Mouse (Mus musculus) regulatory T cell (primary cell): ENCODE results near the gene S100a3.

Source experiments
- in situ Hi-C: fragments of 300-600 bp; cut with MboI, MseI; formaldehyde crosslinking; loops from one replicate; pipeline ENCODE4 v1.15.1; 2025; ENCODE audit warnings: high pct_unique_total_duplicates

Gene S100a3

DNA sequence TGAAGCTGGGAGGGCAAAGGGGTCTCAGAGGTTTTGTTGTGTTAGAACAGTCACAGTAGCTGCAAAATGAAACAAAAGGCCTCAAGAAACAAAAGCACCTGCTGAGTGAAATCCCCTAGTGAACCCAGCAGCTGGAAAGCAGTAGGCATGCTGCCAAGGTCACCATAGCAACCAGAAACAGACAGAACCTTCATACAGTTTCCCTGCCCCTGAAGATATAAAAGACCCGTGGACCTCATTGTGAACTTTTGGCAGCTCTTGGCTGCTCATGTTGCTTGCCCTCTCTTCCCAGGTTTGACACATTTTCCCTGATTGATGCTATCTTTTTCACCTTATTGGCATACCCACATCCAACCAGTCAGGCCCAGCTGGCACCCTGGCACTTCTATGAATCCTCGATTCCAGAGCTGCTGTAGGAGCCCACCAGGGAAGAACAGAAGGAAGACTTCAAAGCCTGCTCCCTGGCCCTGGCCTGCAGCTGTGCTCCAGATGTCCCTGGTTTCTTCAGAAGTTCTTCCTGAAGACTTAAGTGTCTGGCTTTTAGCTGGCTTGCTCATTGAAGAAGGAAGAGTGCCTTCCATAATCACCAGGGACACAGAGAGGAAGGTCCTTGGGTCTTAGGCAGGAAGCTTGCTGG, 63.2 kb downstream of the S100a3 start:
- in situ Hi-C loops = loop anchor here (10.0 kb wide), 1 partner anchor 219 kb away; no protein-coding TSS in a partner anchor

DNA sequence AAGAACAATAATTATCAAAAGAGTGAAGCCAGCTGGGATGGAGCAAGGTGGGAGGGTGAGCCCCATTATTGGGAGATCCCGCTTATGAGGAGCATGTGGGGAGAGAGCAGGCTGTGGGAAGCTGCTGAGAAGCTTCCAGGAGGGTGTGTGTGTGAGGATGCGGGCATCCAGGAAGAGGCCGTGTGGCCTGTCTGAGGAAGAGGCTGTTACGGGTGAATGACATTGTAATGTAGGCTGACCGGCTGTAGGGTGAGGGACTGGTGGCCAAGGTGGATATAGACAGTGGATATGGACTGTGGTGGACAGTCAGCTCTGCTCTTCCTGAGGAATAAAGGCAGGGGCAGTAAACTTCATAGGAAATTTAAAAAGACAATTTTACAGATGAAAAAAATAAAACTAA, 65.1 kb downstream of the S100a3 start:
- in situ Hi-C loops = loop anchor here (10.0 kb wide), 1 partner anchor 221 kb away; no protein-coding TSS in a partner anchor

DNA sequence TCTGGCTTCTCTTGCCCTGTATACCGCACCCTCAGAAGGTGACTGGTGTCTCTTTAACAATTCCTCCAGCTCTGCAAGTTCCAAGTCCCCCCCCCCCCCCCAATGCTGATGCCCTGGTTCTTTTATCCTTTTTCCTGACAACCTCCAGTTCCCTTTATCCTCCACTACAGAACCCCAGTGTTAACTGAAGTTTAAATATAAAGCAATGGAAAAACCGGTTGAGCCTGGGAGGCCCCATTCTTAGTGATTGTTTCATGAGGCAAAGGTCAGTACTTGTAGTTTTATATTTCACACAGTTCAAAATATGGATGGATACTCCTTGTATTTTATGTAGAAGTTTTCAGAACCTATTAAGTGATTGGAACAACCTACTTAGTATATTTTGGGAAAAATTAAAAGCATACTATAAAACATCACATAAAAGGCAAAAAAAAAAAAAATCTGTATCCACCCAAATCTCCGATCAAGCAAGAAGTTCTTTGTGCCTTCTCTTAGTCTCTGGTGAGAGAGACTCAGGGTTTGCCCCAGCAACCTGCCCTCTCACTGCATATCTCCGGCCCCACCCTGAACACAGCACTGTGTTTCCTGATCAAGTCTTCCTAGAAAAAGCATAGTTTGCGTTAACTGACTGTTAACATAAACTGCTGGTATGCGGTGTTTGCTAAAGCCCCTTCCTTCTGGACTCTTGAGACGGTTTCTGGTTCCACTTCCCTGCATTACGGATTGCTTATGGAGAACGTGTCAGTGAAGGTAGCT, 66.1 kb downstream of the S100a3 start:
- in situ Hi-C loops = loop anchor here (10.0 kb wide), 1 partner anchor 222 kb away; no protein-coding TSS in a partner anchor

DNA sequence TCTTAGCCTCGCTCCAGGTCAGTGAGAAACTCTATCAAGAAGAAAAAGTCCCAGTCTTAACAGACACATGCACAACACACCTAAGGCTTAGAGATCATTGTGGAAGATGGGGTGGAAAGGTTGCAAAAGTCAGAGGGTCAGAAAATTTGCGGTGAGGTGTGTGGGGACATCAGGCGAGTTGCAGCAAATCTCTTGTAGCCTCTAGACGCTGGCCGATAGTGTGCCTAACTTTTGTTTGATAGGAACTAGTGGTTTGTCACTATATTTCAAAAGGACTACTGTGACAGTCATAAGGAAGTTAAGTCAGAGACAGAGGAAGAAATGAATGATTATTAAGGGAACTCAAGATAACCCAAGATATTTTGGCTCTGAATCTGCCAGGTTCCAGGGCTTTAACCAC, 67.0 kb downstream of the S100a3 start:
- in situ Hi-C loops = loop anchor here (10.0 kb wide), 1 partner anchor 223 kb away; no protein-coding TSS in a partner anchor

DNA sequence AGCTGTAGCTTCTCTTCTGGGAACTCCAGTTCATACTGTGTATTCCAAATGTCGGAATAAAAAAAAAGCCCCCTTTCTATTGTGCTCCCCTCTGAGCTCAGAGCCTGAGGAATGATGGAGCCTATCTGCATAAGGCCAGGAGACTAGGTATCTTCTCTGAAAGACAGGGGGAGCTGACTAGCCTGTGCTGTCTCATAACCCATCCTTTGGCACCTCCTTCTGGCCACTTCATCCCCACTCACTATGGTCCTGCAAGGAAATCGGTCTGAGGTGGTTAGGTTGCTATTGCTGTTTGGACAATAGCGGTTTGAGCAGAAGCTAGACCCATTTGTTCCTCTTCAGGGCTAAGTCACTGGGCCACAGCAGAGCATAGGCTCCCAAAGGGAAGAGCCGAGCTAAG, 67.4 kb downstream of the S100a3 start:
- in situ Hi-C loops = loop anchor here (10.0 kb wide), 1 partner anchor 223 kb away; no protein-coding TSS in a partner anchor

DNA sequence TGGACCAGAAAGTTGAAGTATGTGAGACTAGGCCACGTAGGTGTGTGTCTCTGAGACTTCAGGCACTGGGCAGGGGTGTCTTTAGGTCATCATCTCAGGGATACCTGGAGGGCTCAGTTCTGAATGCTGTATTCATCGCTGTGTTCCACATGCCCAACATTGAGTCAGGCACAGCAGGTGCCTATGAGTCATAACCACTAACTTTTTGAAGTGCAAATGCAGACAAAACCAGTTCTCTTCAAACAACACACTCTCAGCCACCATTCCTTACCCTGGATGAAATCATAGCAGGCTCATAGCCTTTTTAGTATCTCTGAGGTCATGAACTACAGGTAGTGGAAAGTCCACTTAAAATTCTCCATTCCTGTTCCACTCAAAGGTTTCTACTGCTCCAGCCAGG, 68.9 kb downstream of the S100a3 start:
- in situ Hi-C loops = loop anchor here (10.0 kb wide), 1 partner anchor 224 kb away; no protein-coding TSS in a partner anchor

DNA sequence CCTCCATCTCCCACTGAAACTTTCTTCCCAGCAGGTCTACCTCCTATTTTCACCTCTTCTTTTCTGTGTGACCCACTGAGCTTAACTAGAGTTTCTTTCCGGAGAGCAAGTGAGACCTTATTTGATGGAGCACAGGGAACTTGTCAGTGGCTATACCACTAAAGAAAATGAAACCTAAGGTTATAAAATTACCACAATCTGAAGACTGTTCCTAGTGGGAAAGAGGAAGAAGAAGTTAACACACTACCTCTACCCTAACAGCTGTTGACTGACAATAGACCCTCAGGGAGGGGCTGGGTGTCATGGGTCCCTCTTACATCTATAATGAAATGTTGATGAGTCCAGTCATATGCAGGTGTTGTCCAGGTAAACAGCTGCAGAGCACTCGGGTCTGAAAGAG, 71.6 kb downstream of the S100a3 start:
- in situ Hi-C loops = no loop called here

DNA sequence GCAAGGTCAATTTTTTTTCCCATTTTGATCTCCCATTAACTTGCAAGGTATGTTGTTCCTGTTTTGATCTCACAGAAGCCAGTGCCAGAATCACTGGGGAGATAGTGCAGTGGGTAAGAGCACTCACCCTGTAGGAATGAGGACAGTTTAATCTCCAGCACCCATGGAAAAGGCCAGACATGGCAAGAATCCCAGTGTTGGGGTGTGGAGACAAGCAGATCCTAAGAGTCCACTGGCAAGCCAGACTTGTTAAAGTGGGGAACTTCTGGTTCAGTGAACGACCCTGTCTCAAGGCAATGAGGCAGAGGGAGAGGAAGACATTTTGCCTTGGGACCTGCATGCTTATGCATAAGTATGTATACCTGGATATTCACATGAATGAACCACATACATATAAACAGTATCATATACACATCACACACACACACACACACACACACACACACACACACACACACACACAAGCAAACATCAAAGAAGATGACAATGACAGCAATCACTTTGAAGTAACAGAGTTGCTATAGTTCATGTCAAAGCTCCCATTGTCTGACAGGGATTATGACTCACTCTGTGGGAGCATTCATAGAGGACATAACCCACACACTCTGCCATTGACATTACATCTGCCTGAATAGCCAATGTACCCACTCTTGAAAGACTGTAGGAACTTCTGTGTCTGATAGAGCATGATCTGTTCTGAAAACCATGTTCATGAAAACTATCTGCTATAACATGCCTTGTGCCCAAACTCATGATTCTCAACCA, 78.3 kb downstream of the S100a3 start:
- in situ Hi-C loops = no loop called here

DNA sequence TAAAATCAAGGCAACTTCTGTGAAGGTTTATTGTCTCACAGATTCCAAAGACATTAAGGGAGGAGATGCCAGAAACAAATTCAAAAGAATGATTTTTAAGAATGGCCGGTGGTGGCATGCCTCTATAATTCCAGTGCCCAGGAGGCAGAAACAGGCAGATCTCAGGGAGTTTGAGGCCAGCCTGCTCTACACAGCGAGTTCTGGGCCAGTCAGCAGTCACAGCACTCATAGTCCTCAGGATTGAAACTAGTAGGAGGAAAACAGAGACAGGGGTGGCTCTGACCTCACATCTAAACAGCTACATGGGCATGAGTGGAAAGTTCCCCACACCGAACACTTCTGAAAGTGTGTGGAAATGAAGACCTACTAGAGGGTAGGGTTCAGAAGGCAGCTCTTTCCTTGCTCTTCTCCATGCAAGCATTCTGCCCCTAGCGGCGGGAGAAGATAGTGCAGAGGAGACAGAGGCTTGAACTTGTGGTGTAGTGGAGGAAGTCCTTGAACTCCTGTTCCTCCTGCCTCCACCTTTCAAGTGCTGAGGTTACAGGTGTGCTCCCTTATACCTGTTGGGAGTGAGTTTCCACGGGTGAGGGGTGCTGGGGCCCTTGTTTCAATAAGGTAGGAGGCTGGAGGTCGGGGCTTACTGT, 79.3 kb downstream of the S100a3 start:
- in situ Hi-C loops = loop anchor here (10.0 kb wide), 1 partner anchor 125 kb away; the partner anchor contains the start of genes S100a1 and S100a13

DNA sequence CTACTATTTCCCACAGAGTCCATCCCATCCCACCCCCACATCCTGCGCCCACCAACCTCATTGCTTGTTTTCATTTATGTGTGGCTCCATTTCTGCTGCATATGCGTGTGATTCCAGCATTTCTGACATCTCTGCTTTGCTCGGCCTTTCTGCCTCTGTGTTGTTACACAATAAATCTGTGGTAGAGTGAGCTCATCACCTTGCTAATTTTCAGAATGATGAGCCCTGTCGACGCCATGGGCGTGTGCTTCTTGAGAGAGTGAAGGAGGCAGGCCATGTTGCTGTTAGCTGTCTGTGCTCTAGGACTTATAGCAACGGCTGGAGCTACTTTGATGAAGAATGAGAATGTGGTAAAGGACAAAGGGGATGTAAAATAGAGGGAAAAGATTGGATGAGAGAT, 80.6 kb downstream of the S100a3 start:
- in situ Hi-C loops = loop anchor here (10.0 kb wide), 1 partner anchor 126 kb away; the partner anchor contains the start of genes S100a1 and S100a13

DNA sequence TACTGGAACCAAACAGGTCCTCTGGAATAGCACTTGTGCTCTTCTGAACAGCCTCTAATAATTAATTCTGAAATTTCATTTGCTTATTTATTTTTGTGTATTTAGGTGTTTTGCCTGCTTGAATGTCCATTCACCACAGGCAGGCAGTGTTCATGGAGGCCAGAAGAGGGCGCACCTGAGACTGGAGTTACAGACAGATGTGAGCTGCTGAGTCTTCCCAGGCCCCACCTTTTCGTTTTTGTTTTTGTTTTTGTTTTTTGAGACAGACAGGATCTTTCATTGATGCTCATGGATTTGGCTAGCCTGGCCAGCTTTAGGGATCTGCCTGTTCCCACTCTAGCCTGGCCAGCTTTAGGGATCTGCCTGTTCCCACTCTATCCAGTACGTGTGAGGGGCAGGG, 83.8 kb downstream of the S100a3 start:
- in situ Hi-C loops = loop anchor here (10.0 kb wide), 1 partner anchor 129 kb away; the partner anchor contains the start of genes S100a1 and S100a13

DNA sequence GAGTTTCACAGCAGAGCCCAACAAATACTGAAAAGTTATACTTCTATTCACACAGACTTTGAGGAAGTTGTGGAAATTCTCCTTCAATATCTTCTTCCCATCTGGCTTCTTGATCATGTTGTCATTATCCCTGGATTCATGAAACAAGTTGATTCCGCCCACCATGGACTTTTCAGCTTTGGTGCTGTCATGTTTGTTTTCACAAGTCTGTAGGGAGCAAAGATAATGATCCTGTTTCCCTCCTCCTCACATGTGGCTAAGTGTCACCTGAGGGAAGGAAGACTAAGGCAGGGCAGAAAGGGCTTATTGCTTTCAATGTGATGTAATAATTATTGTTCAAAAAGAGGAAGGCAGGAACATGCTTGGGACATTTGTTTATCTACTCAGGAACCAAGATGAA, 86.9 kb downstream of the S100a3 start:
- in situ Hi-C loops = loop anchor here (10.0 kb wide), 1 partner anchor 132 kb away; the partner anchor contains the start of genes S100a1 and S100a13

DNA sequence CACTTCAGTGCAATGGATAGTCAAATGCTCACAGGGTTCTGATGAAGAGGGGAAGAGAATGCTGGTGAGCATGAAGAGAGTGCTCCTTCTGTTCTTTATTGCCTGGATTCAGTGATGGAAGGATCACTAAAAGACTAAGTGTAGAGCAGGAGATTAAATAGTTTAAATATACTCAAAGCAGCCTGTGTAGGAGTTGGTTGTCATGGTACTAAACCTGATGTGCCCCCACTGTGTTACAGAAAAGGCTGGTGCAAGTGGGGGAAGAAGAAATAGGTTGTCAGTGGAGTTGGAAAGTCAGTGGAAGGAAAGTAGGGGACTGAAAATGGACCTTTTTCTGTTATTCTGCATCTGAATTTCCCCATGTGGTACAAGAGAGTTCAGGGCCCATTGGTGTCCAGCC, 88.6 kb downstream of the S100a3 start:
- in situ Hi-C loops = loop anchor here (10.0 kb wide), 1 partner anchor 134 kb away; the partner anchor contains the start of genes S100a1 and S100a13

DNA sequence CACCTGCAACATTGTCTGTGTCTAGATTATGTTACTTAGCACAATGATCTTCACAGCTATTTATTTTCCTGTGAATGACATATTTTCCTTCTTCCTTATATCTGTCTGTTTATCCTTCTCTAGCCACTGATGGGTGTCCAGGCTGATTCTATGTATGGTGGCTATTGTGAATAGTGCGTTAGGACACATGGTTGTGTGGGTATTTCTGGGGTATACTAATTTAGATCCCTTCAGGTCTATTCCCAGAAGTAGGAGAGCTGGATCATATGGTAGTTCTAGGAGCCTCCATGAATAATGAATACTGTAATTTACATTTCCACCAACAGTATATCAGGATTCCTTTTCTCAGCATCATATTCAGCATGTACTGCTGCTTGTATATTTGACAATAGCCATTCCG, 89.5 kb downstream of the S100a3 start:
- in situ Hi-C loops = loop anchor here (10.0 kb wide), 1 partner anchor 135 kb away; the partner anchor contains the start of genes S100a1 and S100a13
